ENCODE assay signal across 27 mouse cellular contexts in genomic region chr9:116085999-116086398, GRCm38 (mm10).
"Had no signal": no experiment of that assay in that cellular context is flagged by ENCODE, and none has a peak within 500 bp of the region (broad histone marks: within the 10 kb centered on the region; RNA-seq: fewer than 3 reads in every experiment).

No protein-coding gene starts in this region.

- H3K9ac ChIP-seq: heart, embryonic 13.5 days; heart, embryonic 15.5 days; hindbrain, embryonic 13.5 days; hindbrain, embryonic 15.5 days; kidney, embryonic 15.5 days; limb, embryonic 13.5 days; limb, embryonic 15.5 days; liver, embryonic 12.5 days; liver, embryonic 14.5 days had no signal

- H3K36me3 ChIP-seq: hindbrain, embryonic 13.5 days; hindbrain, embryonic 15.5 days had no signal

- H3K4me2 ChIP-seq: heart, embryonic 11.5 days; heart, embryonic 13.5 days; heart, embryonic 15.5 days; hindbrain, embryonic 13.5 days; hindbrain, embryonic 15.5 days; kidney, embryonic 15.5 days; limb, embryonic 13.5 days; limb, embryonic 15.5 days; liver, embryonic 12.5 days had no signal

- ATAC-seq: hindbrain, postnatal 0 days; intestine, embryonic 16.5 days; liver, embryonic 12.5 days had no signal

- H3K4me1 ChIP-seq: heart, embryonic 13.5 days; heart, embryonic 15.5 days; limb, embryonic 13.5 days; limb, embryonic 15.5 days; liver, embryonic 12.5 days had no signal

- H3K9me3 ChIP-seq: heart, embryonic 13.5 days; heart, embryonic 15.5 days; hindbrain, embryonic 13.5 days; hindbrain, embryonic 15.5 days; kidney, embryonic 15.5 days; limb, embryonic 13.5 days; limb, embryonic 15.5 days; liver, embryonic 12.5 days had no signal

- DNase-seq: gastrocnemius, postnatal 14 days; gastrocnemius, postnatal 36 days; heart, adult 11 months; heart, adult 2 months; heart, postnatal 14 days; heart, postnatal 36 days; kidney, adult 11 months; kidney, adult 2 months; kidney, adult 9 months; kidney, postnatal 14 days; kidney, postnatal 36 days; layer of hippocampus, adult 9-11 months; layer of hippocampus, postnatal 36 days; left cerebral cortex, postnatal 4 days had no signal

- H3K27me3 ChIP-seq: heart, embryonic 13.5 days; heart, embryonic 15.5 days; hindbrain, embryonic 13.5 days; hindbrain, embryonic 15.5 days; kidney, embryonic 15.5 days; limb, embryonic 13.5 days; limb, embryonic 15.5 days; liver, embryonic 12.5 days had no signal

- H3K4me3 ChIP-seq: heart, adult 2 months; heart, embryonic 13.5 days; heart, embryonic 15.5 days; hindbrain, embryonic 13.5 days; hindbrain, embryonic 15.5 days; kidney, embryonic 15.5 days; limb, embryonic 13.5 days; limb, embryonic 15.5 days; liver, embryonic 12.5 days had no signal

- H3K27ac ChIP-seq: heart, adult 2 months; heart, embryonic 13.5 days; heart, embryonic 15.5 days; hindbrain, embryonic 13.5 days; hindbrain, embryonic 15.5 days; hindbrain, postnatal 0 days; kidney, embryonic 15.5 days; kidney, postnatal 0 days; limb, embryonic 13.5 days; limb, embryonic 15.5 days; liver, embryonic 12.5 days; liver, embryonic 14.5 days had no signal
